9 mouse cellular contexts compared by ENCODE assay signal in genomic region chr7:127824176-127824871, GRCm38 (mm10). TPM values are rescaled to one million over a fixed set of nuclear protein-coding genes. Genes with fewer than 3 reads are reported as not detected.
A peak's percentile ranks its signal among the peaks of the same experiment; 100 is the strongest.
DNase-seq lines count a peak whose midpoint lies in the region; ATAC-seq and TF ChIP-seq lines count a peak whose summit lies in the region.
"Had no signal": no experiment of that assay in that cellular context is flagged by ENCODE, and none has a peak within 500 bp of the region (broad histone marks: within the 10 kb centered on the region; RNA-seq: fewer than 3 reads in every experiment).

Gene Stx4a (plus strand): TSS chr7:127824294.
Gene Stx1b (minus strand): TSS chr7:127824549.

- TF ChIP-seq POLR2A in heart, adult 2 months (IDR thresholded peaks at IDR 0.05; ENCODE audit: insufficient read depth, low read depth, low read length): no peak

- H3K9ac ChIP-seq in heart, adult 2 months (ENCODE audit: low read depth, low read length): peak within 1 kb of the TSS; percentile 63; the same call in 1 of the 2 replicates
- H3K9ac ChIP-seq in forebrain, embryonic 13.5 days: peak within 1 kb of the TSS; percentile 92
- H3K9ac ChIP-seq in intestine, embryonic 14.5 days (ENCODE audit: low read length): peak within 1 kb of the TSS; percentile 57
- peak within 1 kb of the TSS; percentile 53 for H3K9ac ChIP-seq in liver, embryonic 11.5 days (ENCODE audit: low read depth, low read length)

- H3K79me2 ChIP-seq in heart, adult 2 months (replicated peaks; ENCODE audit: control insufficient read depth, insufficient read depth, low read length): no peaks in the 10 kb centered on the region

- peak within 1 kb of the TSS; percentile 80 for H3K4me2 ChIP-seq in forebrain, embryonic 13.5 days
- H3K4me2 ChIP-seq in intestine, embryonic 14.5 days (ENCODE audit: low read length): peak within 1 kb of the TSS; percentile 60
- peak within 1 kb of the TSS; percentile 67 for H3K4me2 ChIP-seq in liver, embryonic 11.5 days

- H3K9me3 ChIP-seq in forebrain, embryonic 13.5 days (replicated peaks): no peaks in the 10 kb centered on the region
- no peaks in the 10 kb centered on the region for H3K9me3 ChIP-seq in intestine, embryonic 14.5 days (ENCODE audit: control insufficient read depth, low read length)
- H3K9me3 ChIP-seq in liver, embryonic 11.5 days (ENCODE audit: control insufficient read depth, low read length): no peaks in the 10 kb centered on the region

- no peaks in the 10 kb centered on the region for H3K4me1 ChIP-seq in heart, adult 2 months (ENCODE audit: control insufficient read depth, insufficient read depth, low read length)
- H3K4me1 ChIP-seq in forebrain, embryonic 13.5 days: peaks cover 27% of the 10 kb centered on the region
- H3K4me1 ChIP-seq in intestine, embryonic 14.5 days (replicated peaks; ENCODE audit: control insufficient read depth, insufficient read depth, low read length): peaks cover 18% of the 10 kb centered on the region
- H3K4me1 ChIP-seq in liver, embryonic 11.5 days (replicated peaks; ENCODE audit: control insufficient read depth, insufficient read depth, low read length): 0 out of 2 replicates have a peak, but pooled peaks cover 6% of the 10 kb centered on the region

- TF ChIP-seq EP300 in heart, adult 2 months (IDR thresholded peaks at IDR 0.05; ENCODE audit: insufficient read depth, low read depth, low read length): no peak

- WGBS in heart, adult 2 months: 15% methylated on average over 34 of the region's 38 CpGs
- 3% methylated on average over 26 of the region's 38 CpGs for WGBS in forebrain, embryonic 13.5 days
- WGBS in intestine, embryonic 14.5 days: 5% methylated on average over 35 of the region's 38 CpGs
- WGBS in liver, embryonic 11.5 days: 9% methylated on average over 33 of the region's 38 CpGs

- DNase-seq in heart, adult 2 months: no peak
- DNase-seq in heart, adult 8-10 months (ENCODE audit: low spot score): no peak
- peak; percentile 72 for DNase-seq in intestine, embryonic 14.5 days (ENCODE audit: low spot score)
- DNase-seq in liver, embryonic 11.5 days (ENCODE audit: low spot score): no peak
- peak; percentile 94 for DNase-seq in right cerebral cortex, postnatal 4 days
- DNase-seq in urinary bladder, adult 2 months (ENCODE audit: low spot score): no peak

- peak within 1 kb of the TSS; percentile 28; the same call in 1 of the 2 replicates for H3K4me3 ChIP-seq in heart, adult 2 months
- peak within 1 kb of the TSS; percentile 76 for H3K4me3 ChIP-seq in forebrain, embryonic 13.5 days
- H3K4me3 ChIP-seq in intestine, embryonic 14.5 days (ENCODE audit: low read depth, low read length): peak within 1 kb of the TSS; percentile 68
- peak within 1 kb of the TSS; percentile 55 for H3K4me3 ChIP-seq in liver, embryonic 11.5 days (ENCODE audit: low read depth, low read length)

- no peak within 1 kb of the TSS for H3K27ac ChIP-seq in heart, adult 2 months
- peak within 1 kb of the TSS; percentile 88 for H3K27ac ChIP-seq in forebrain, embryonic 13.5 days
- 0 out of 2 replicates have a peak within 1 kb of the TSS, but pooled peaks have one; percentile 33 for H3K27ac ChIP-seq in intestine, embryonic 14.5 days (ENCODE audit: low read depth)
- no peak within 1 kb of the TSS for H3K27ac ChIP-seq in liver, embryonic 11.5 days (ENCODE audit: low read depth, low read length)

- H3K27me3 ChIP-seq in heart, adult 2 months (ENCODE audit: control insufficient read depth, insufficient read depth, low read length): no peaks in the 10 kb centered on the region
- no peaks in the 10 kb centered on the region for H3K27me3 ChIP-seq in forebrain, embryonic 13.5 days
- no peaks in the 10 kb centered on the region for H3K27me3 ChIP-seq in intestine, embryonic 14.5 days (replicated peaks; ENCODE audit: control insufficient read depth, insufficient read depth, low read length)
- no peaks in the 10 kb centered on the region for H3K27me3 ChIP-seq in liver, embryonic 11.5 days (replicated peaks; ENCODE audit: control insufficient read depth, insufficient read depth, low read length)
- H3K27me3 ChIP-seq: CH12.LX had no signal

- ATAC-seq in cerebellum, adult (ENCODE audit: insufficient number of reproducible peaks, low FRiP score, low TSS enrichment): peak; percentile 71
- ATAC-seq in forebrain, embryonic 13.5 days: peak; percentile 92
- peak; percentile 63 for ATAC-seq in intestine, embryonic 14.5 days (replicated peaks; ENCODE audit: low FRiP score, low TSS enrichment, low read depth)
- peak; percentile 32; the same call in 1 of the 2 replicates for ATAC-seq in liver, embryonic 11.5 days (replicated peaks; ENCODE audit: low FRiP score)

- H3K36me3 ChIP-seq in heart, adult 2 months (ENCODE audit: control insufficient read depth, insufficient read depth, low read length): no peaks in the 10 kb centered on the region
- no peaks in the 10 kb centered on the region for H3K36me3 ChIP-seq in forebrain, embryonic 13.5 days (ENCODE audit: poor library complexity, severe bottlenecking)
- no peaks in the 10 kb centered on the region for H3K36me3 ChIP-seq in intestine, embryonic 14.5 days (ENCODE audit: control insufficient read depth, insufficient read depth, low read length)
- no peaks in the 10 kb centered on the region for H3K36me3 ChIP-seq in liver, embryonic 11.5 days (ENCODE audit: control insufficient read depth, insufficient read depth, low read length)

- TF ChIP-seq CTCF in heart, adult 2 months (IDR thresholded peaks at IDR 0.05): no peak

- intact Hi-C loops in heart, adult 2 months (cut with DNase I): no loop called here

RNA-seq across cellular contexts. Expression of gene Stx4a, which starts in this region (rescaled TPM):
- 10 to 100 TPM; 68.4 to 71.9 TPM for total RNA-seq in heart, adult 2 months (2021)
- 79.3 and 83.0 TPM in 2 replicates for polyA plus RNA-seq in heart, adult 2 months (2012; rRNA removed)
- total RNA-seq in heart, adult 8-10 months (2022): 10 to 100 TPM; 61.9 to 68.0 (median 66.0) TPM
- 20.5 and 25.6 TPM in 2 replicates for polyA plus RNA-seq in forebrain, embryonic 13.5 days (2015; fragmentation: Nextera tagmentation; extraction: Ambion mirVana)
- 21.7 and 28.1 TPM in 2 replicates for polyA plus RNA-seq in intestine, embryonic 14.5 days (2014; fragmentation: Nextera tagmentation; extraction: Ambion mirVana)
- 16.1 and 19.4 TPM in 2 replicates for polyA plus RNA-seq in liver, embryonic 11.5 days (2014; fragmentation: Nextera tagmentation; extraction: Ambion mirVana)
- polyA plus RNA-seq in urinary bladder, adult 2 months (2012; rRNA removed): 161 and 178 TPM in 2 replicates

RNA-seq across cellular contexts. Expression of gene Stx1b, which starts in this region (rescaled TPM):
- total RNA-seq in heart, adult 2 months (2021): 1 to 10 TPM in 1 of 2 experiments, under 1 TPM in 1; 0.77 to 1.1 TPM
- polyA plus RNA-seq in heart, adult 2 months (2012; rRNA removed): 3.8 and 4.0 TPM in 2 replicates
- under 1 TPM; 0.27 to 0.66 (median 0.51) TPM for total RNA-seq in heart, adult 8-10 months (2022)
- polyA plus RNA-seq in forebrain, embryonic 13.5 days (2015; fragmentation: Nextera tagmentation; extraction: Ambion mirVana): 18.9 and 21.9 TPM in 2 replicates
- polyA plus RNA-seq in intestine, embryonic 14.5 days (2014; fragmentation: Nextera tagmentation; extraction: Ambion mirVana): 4.9 and 6.1 TPM in 2 replicates
- 1.5 and 1.9 TPM in 2 replicates for polyA plus RNA-seq in liver, embryonic 11.5 days (2014; fragmentation: Nextera tagmentation; extraction: Ambion mirVana)
- 6.4 and 6.9 TPM in 2 replicates for polyA plus RNA-seq in urinary bladder, adult 2 months (2012; rRNA removed)

Comparison
In these comparisons a context has a peak if more than half of its experiments do, and no peak if none do; other contexts are left out.
1. DNase-seq: peak in intestine, embryonic 14.5 days (single experiment) and right cerebral cortex, postnatal 4 days (single experiment); none in heart, adult 2 months (0 of 2), heart, adult 8-10 months (single experiment), liver, embryonic 11.5 days (single experiment) and urinary bladder, adult 2 months (single experiment).
2. H3K27ac ChIP-seq: peak in forebrain, embryonic 13.5 days (single experiment) and intestine, embryonic 14.5 days (single experiment); none in heart, adult 2 months (single experiment) and liver, embryonic 11.5 days (single experiment).
3. ATAC-seq: peak in every context shown above with its lines; median percentile 92 in forebrain, embryonic 13.5 days; 71 in cerebellum, adult; 63 in intestine, embryonic 14.5 days; 32 in liver, embryonic 11.5 days.
4. Peak in every context shown above with its lines, with median percentiles within 50 percentile points of each other: H3K4me3 ChIP-seq, H3K9ac ChIP-seq and H3K4me2 ChIP-seq.